Mouse (Mus musculus): ENCODE measurements around the gene Elovl1.

DNA sequence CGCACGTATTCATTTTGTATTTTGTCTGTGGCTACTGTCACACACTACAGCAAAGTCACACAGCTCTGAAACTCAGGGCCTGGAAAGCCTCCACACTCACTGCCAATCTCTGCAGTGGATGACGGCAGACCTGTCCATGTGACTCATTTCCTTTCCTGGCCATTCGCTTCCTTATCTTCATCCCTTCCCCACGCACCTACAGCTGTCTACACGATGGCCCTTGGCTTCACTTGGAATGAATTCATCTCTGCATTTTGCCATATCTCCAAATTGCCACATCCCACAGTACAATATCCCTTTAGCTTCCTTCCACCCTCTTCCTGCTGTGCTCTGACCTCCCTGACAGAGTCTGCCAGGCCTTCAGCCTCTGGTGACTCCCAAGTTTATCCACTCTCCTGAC is 33.4 kb upstream of the Elovl1 start:
- no peak for TF ChIP-seq GATA1 (IDR thresholded peaks at IDR 0.05; ENCODE audit: borderline replicate concordance, low read length)
- no peak for TF ChIP-seq FLI1 (IDR thresholded peaks at IDR 0.05; ENCODE audit: low read length)
